Mouse (Mus musculus) intestine, embryonic 15.5 days (tissue): Measurements from ENCODE around the gene Bcl2. TPM values are rescaled to one million over a fixed set of nuclear protein-coding genes. Genes with fewer than 3 reads are reported as not detected.

Experiments
- ATAC-seq: fragments of 200-750 bp; cut with Nextera tagmentation; 2 replicates; pipeline ENCODE4 v1.8.0; 2017; ENCODE audit warnings: moderate TSS enrichment, moderate library complexity
- H3K27ac ChIP-seq: fragments of 300-500 bp; sonication (generic); 2 replicates; pipeline ENCODE4 v1.5.1; 2015; ENCODE audit warnings: mild to moderate bottlenecking, inconsistent platforms
- H3K27me3 ChIP-seq: fragments of 300-500 bp; sonication (generic); replicated peaks from 2 replicates; pipeline ENCODE4 v1.6.1; 2015; ENCODE audit warnings: inconsistent platforms
- H3K36me3 ChIP-seq: fragments of 300-500 bp; sonication (generic); 2 replicates; pipeline ENCODE4 v1.6.1; 2015; ENCODE audit warnings: inconsistent platforms
- H3K4me1 ChIP-seq: fragments of 300-500 bp; sonication (generic); replicated peaks from 2 replicates; pipeline ENCODE4 v1.6.1; 2015; ENCODE audit warnings: inconsistent platforms
- H3K4me2 ChIP-seq: fragments of 300-500 bp; sonication (generic); replicated peaks from 2 replicates; pipeline ENCODE4 v1.6.1; 2015; ENCODE audit warnings: mild to moderate bottlenecking, inconsistent platforms
- H3K4me3 ChIP-seq: fragments of 300-500 bp; sonication (generic); replicated peaks from 2 replicates; pipeline ENCODE4 v1.5.1; 2015; ENCODE audit warnings: inconsistent platforms
- H3K9ac ChIP-seq: fragments of 300-500 bp; sonication (generic); 2 replicates; pipeline ENCODE4 v1.6.1; 2015; ENCODE audit warnings: inconsistent platforms
- H3K9me3 ChIP-seq: fragments of 300-500 bp; sonication (generic); 2 replicates; pipeline ENCODE4 v1.6.1; 2016; ENCODE audit warnings: inconsistent platforms
- WGBS: fragments of 180-500 bp; shearing (Covaris S2); methylation state at CpG from one replicate; pipeline ENCODE4 v1.1.7; 2015; 5-methylcytosine and 5-hydroxymethylcytosine counted together
- polyA plus RNA-seq: library from polyadenylated mRNA; unstranded; fragments of >200 nt; fragmentation: Nextera tagmentation; extraction: Ambion mirVana; gene quantifications from 2 replicates; pipeline ENCODE4 v1.2.1, GENCODE M21; 2015

The Bcl2 gene
- 13.2 and 13.9 TPM in 2 replicates for polyA plus RNA-seq

- ATAC-seq: peak; percentile 91
- under 1% methylated on average over 71 of the region's 95 CpGs for WGBS
- H3K9ac ChIP-seq: peak within 1 kb of the TSS; percentile 90
Observed at GRCm38 (mm10) chr1:106713621-106714529, at the start of gene Bcl2. TSS of gene Bcl2 (minus strand) at chr1:106714274.

GRCm38 (mm10) chr1:106760750-106761149 is 46.7 kb upstream of the Bcl2 start:
- Histone ChIP-seq H3K4me2 (no peak overlapping the region), H3K36me3 (0 out of 2 replicates have a peak, but pooled peaks cover 3% of the 10 kb centered on the region), H3K4me1 (peaks cover 14% of the 10 kb centered on the region), H3K9me3 (no peaks in the 10 kb centered on the region), H3K9ac (no peak overlapping the region), H3K4me3 (no peak overlapping the region), H3K27me3 (no peaks in the 10 kb centered on the region), H3K27ac (no peak overlapping the region)
- ATAC-seq: no peak
- 89% methylated on average over 3 of the region's 3 CpGs for WGBS

More at GRCm38 (mm10) chr1:106713621-106714529, at the start of gene Bcl2:
- no peaks in the 10 kb centered on the region for H3K27me3 ChIP-seq
- H3K4me3 ChIP-seq: peak within 1 kb of the TSS; percentile 78
- no peaks in the 10 kb centered on the region for H3K9me3 ChIP-seq
- peak within 1 kb of the TSS; percentile 93 for H3K27ac ChIP-seq
- peak within 1 kb of the TSS; percentile 98 for H3K4me2 ChIP-seq
- no peaks in the 10 kb centered on the region for H3K36me3 ChIP-seq
- H3K4me1 ChIP-seq: peaks cover 14% of the 10 kb centered on the region; the same call in 1 of the 2 replicates

GRCm38 (mm10) chr1:106759572-106760435 is 45.7 kb upstream of the Bcl2 start, which contains the start of gene Kdsr:
TSS of gene Kdsr (minus strand) at chr1:106759727.
- WGBS: 2% methylated on average over 51 of the region's 51 CpGs
- peak within 1 kb of the TSS; percentile 73 for H3K9ac ChIP-seq
- H3K4me1 ChIP-seq: peaks cover 14% of the 10 kb centered on the region
- H3K4me3 ChIP-seq: peak within 1 kb of the TSS; percentile 75
- no peaks in the 10 kb centered on the region for H3K27me3 ChIP-seq
- H3K27ac ChIP-seq: peak within 1 kb of the TSS; percentile 83
- H3K36me3 ChIP-seq: peaks cover 1% of the 10 kb centered on the region; the same call in 1 of the 2 replicates
- H3K4me2 ChIP-seq: peak within 1 kb of the TSS; percentile 96
- ATAC-seq: peak; percentile 98
- H3K9me3 ChIP-seq: no peaks in the 10 kb centered on the region

- WGBS: 2% methylated on average over 34 of the region's 34 CpGs
- H3K9ac ChIP-seq: peak overlapping the region; percentile 73
- no peaks in the 10 kb centered on the region for H3K27me3 ChIP-seq
- peak overlapping the region; percentile 96 for H3K4me2 ChIP-seq
- H3K4me1 ChIP-seq: peaks cover 14% of the 10 kb centered on the region
- H3K36me3 ChIP-seq: peaks cover 3% of the 10 kb centered on the region; the same call in 1 of the 2 replicates
- peak overlapping the region; percentile 83 for H3K27ac ChIP-seq
- peak overlapping the region; percentile 75 for H3K4me3 ChIP-seq
- H3K9me3 ChIP-seq: no peaks in the 10 kb centered on the region
- peak; percentile 67 for ATAC-seq
Observed at GRCm38 (mm10) chr1:106758734-106759571, 44.9 kb upstream of the Bcl2 start.

- H3K4me1 ChIP-seq: peaks cover 14% of the 10 kb centered on the region
- H3K9me3 ChIP-seq: no peaks in the 10 kb centered on the region
- H3K4me2 ChIP-seq: no peak overlapping the region
- peak; percentile 16 for ATAC-seq
- H3K27me3 ChIP-seq: no peaks in the 10 kb centered on the region
- peaks cover 3% of the 10 kb centered on the region; the same call in 1 of the 2 replicates for H3K36me3 ChIP-seq
- H3K4me3 ChIP-seq: no peak overlapping the region
- H3K27ac ChIP-seq: no peak overlapping the region
- WGBS: 59% methylated on average over 4 of the region's 4 CpGs
- H3K9ac ChIP-seq: no peak overlapping the region
Observed at GRCm38 (mm10) chr1:106756633-106757032, 42.6 kb upstream of the Bcl2 start.

- peak; percentile 52; the same call in 1 of the 2 replicates for ATAC-seq
- H3K27me3 ChIP-seq: no peaks in the 10 kb centered on the region
- no peak overlapping the region for H3K4me2 ChIP-seq
- 91% methylated on average over 5 of the region's 5 CpGs for WGBS
- no peak overlapping the region for H3K4me3 ChIP-seq
- no peak overlapping the region for H3K9ac ChIP-seq
- H3K4me1 ChIP-seq: no peaks in the 10 kb centered on the region
- no peaks in the 10 kb centered on the region for H3K9me3 ChIP-seq
- H3K36me3 ChIP-seq: peaks cover 7% of the 10 kb centered on the region
- no peak overlapping the region for H3K27ac ChIP-seq
Observed at GRCm38 (mm10) chr1:106752013-106752412, 37.9 kb upstream of the Bcl2 start.

- WGBS: 79% methylated on average over 1 of the region's 1 CpGs
Observed at GRCm38 (mm10) chr1:106750656-106751055, 36.6 kb upstream of the Bcl2 start.

GRCm38 (mm10) chr1:106748555-106749315 is 34.7 kb upstream of the Bcl2 start:
- Histone ChIP-seq H3K27ac (no peak overlapping the region), H3K9me3 (no peaks in the 10 kb centered on the region), H3K9ac (no peak overlapping the region), H3K4me1 (no peaks in the 10 kb centered on the region), H3K4me2 (no peak overlapping the region), H3K27me3 (no peaks in the 10 kb centered on the region), H3K4me3 (no peak overlapping the region), H3K36me3 (peaks cover 3% of the 10 kb centered on the region; the same call in 1 of the 2 replicates)
- 89% methylated on average over 6 of the region's 6 CpGs for WGBS
- no peak for ATAC-seq

More at GRCm38 (mm10) chr1:106750656-106751055, 36.6 kb upstream of the Bcl2 start:
- Histone ChIP-seq H3K9me3 (no peaks in the 10 kb centered on the region), H3K36me3 (peaks cover 7% of the 10 kb centered on the region), H3K4me3 (no peak overlapping the region), H3K4me1 (no peaks in the 10 kb centered on the region), H3K9ac (no peak overlapping the region), H3K4me2 (no peak overlapping the region), H3K27me3 (no peaks in the 10 kb centered on the region), H3K27ac (no peak overlapping the region)
- ATAC-seq: no peak

GRCm38 (mm10) chr1:106742980-106743379 is 28.9 kb upstream of the Bcl2 start:
- no peak overlapping the region for H3K9ac ChIP-seq
- ATAC-seq: no peak
- peaks cover 3% of the 10 kb centered on the region; the same call in 1 of the 2 replicates for H3K36me3 ChIP-seq
- no peak overlapping the region for H3K27ac ChIP-seq
- H3K4me3 ChIP-seq: no peak overlapping the region
- H3K4me2 ChIP-seq: no peak overlapping the region
- 92% methylated on average over 6 of the region's 6 CpGs for WGBS
- no peaks in the 10 kb centered on the region for H3K9me3 ChIP-seq
- no peaks in the 10 kb centered on the region for H3K4me1 ChIP-seq
- H3K27me3 ChIP-seq: no peaks in the 10 kb centered on the region

- Histone ChIP-seq H3K4me2 (no peak overlapping the region), H3K9ac (no peak overlapping the region), H3K27me3 (no peaks in the 10 kb centered on the region), H3K36me3 (no peaks in the 10 kb centered on the region), H3K9me3 (no peaks in the 10 kb centered on the region), H3K4me3 (no peak overlapping the region), H3K27ac (no peak overlapping the region), H3K4me1 (no peaks in the 10 kb centered on the region)
- ATAC-seq: no peak
- WGBS: 93% methylated on average over 4 of the region's 4 CpGs
Observed at GRCm38 (mm10) chr1:106740735-106741134, 26.7 kb upstream of the Bcl2 start.

- H3K4me1 ChIP-seq: no peaks in the 10 kb centered on the region
- no peak overlapping the region for H3K4me2 ChIP-seq
- no peaks in the 10 kb centered on the region for H3K9me3 ChIP-seq
- H3K9ac ChIP-seq: no peak overlapping the region
- H3K27me3 ChIP-seq: no peaks in the 10 kb centered on the region
- H3K36me3 ChIP-seq: no peaks in the 10 kb centered on the region
- no peak overlapping the region for H3K4me3 ChIP-seq
- WGBS: 94% methylated on average over 5 of the region's 5 CpGs
- H3K27ac ChIP-seq: no peak overlapping the region
- ATAC-seq: no peak
Observed at GRCm38 (mm10) chr1:106739810-106740209, 25.7 kb upstream of the Bcl2 start.
